Mouse (Mus musculus) layer of hippocampus, adult 8-10 months (tissue): ENCODE results near the gene Pirb. TPM values are rescaled to one million over a fixed set of nuclear protein-coding genes. Genes with fewer than 3 reads are reported as not detected.

Source experiments
- DNase-seq, 2 experiments: peaks; one replicate each; pipeline ENCODE4 v3.0.0; 2022; ENCODE audit warnings: low spot score in 2 of 2
- total RNA-seq, 4 experiments: library from RNA; stranded (reverse); gene quantifications; 2 replicates each; pipeline ENCODE4 v1.2.4; 2022

Gene Pirb
- total RNA-seq, 4 experiments from 2014 or later, result 0.14 to 0.54 (median 0.52) TPM; not detected in 1

GRCm38 (mm10) chr7:3692987-3693808, 27.0 kb downstream of the Pirb start, which contains the start of gene Mboat7:
Mboat7 (minus strand) TSS chr7:3693523.
- peak; percentile 98 for DNase-seq

- no peak for DNase-seq
Observed at GRCm38 (mm10) chr7:3692382-3692986, 27.7 kb downstream of the Pirb start, which contains the start of gene Tsen34. Tsen34 (plus strand) TSS chr7:3692863.

GRCm38 (mm10) chr7:3691919-3692318, 28.3 kb downstream of the Pirb start:
- no peak for DNase-seq

- DNase-seq, result no peak
Observed at GRCm38 (mm10) chr7:3685400-3686187, 34.6 kb downstream of the Pirb start.

- no peak for DNase-seq
Observed at GRCm38 (mm10) chr7:3684698-3685097, 35.5 kb downstream of the Pirb start.

- no peak for DNase-seq
Observed at GRCm38 (mm10) chr7:3683908-3684550, 36.2 kb downstream of the Pirb start.

- DNase-seq, result no peak
Observed at GRCm38 (mm10) chr7:3677342-3677741, 42.8 kb downstream of the Pirb start, which contains the start of gene Tmc4. Tmc4 (minus strand) TSS chr7:3677553.

- DNase-seq, result no peak
Observed at GRCm38 (mm10) chr7:3676371-3676770, 43.8 kb downstream of the Pirb start.

GRCm38 (mm10) chr7:3675228-3675548, 45.0 kb downstream of the Pirb start:
- DNase-seq, result no peak

GRCm38 (mm10) chr7:3674507-3675227, 45.5 kb downstream of the Pirb start:
- DNase-seq, result peak; percentile 62 to 84

- DNase-seq, result no peak
Observed at GRCm38 (mm10) chr7:3666921-3667391, 53.2 kb downstream of the Pirb start.

GRCm38 (mm10) chr7:3665215-3666114, 54.7 kb downstream of the Pirb start, which contains the start of gene Leng1:
Leng1 (minus strand) TSS chr7:3665840.
- peak; percentile 97 for DNase-seq

GRCm38 (mm10) chr7:3664524-3665214, 55.5 kb downstream of the Pirb start:
- DNase-seq, result no peak

Other genes starting within 250 kb of the Pirb start
- under 1 TPM in 2 of 4 experiments, not detected in 2; 0.41 to 0.70 TPM for gene Tarm1, start 217.8 kb downstream of the Pirb start, total RNA-seq
- 1 to 10 TPM in 2 of 4 experiments, under 1 TPM in 2; 0.66 to 1.5 (median 1.1) TPM for gene Oscar, start 104.2 kb downstream of the Pirb start, total RNA-seq
- gene Ndufa3, start 103.0 kb downstream of the Pirb start, total RNA-seq, result 100 to 1,000 TPM; 526 to 633 (median 592) TPM
- 10 to 100 TPM; 36.3 to 53.8 (median 39.7) TPM for gene Tfpt, start 90.5 kb downstream of the Pirb start, total RNA-seq
- 10 to 100 TPM; 50.3 to 53.0 (median 51.0) TPM for gene Prpf31, start 90.4 kb downstream of the Pirb start, total RNA-seq
- 10 to 100 TPM; 49.6 to 68.5 (median 58.8) TPM for gene Cnot3, start 75.1 kb downstream of the Pirb start, total RNA-seq
- 1 to 10 TPM; 4.4 to 6.8 (median 5.5) TPM for gene Leng1, start 54.6 kb downstream of the Pirb start, total RNA-seq
- 10 to 100 TPM in 2 of 4 experiments, 1 to 10 TPM in 2; 6.2 to 12.1 (median 8.8) TPM for gene Tmc4, start 42.8 kb downstream of the Pirb start, total RNA-seq
- 10 to 100 TPM; 81.0 to 88.0 (median 82.8) TPM for gene Tsen34, start 27.5 kb downstream of the Pirb start, total RNA-seq
- gene Mboat7, start 26.9 kb downstream of the Pirb start, total RNA-seq, result 100 to 1,000 TPM; 171 to 178 (median 173) TPM
- gene Rps9, start 16.4 kb downstream of the Pirb start, total RNA-seq, result 100 to 1,000 TPM; 307 to 490 (median 402) TPM
- not detected for gene Gm15448, start 105.3 kb upstream of the Pirb start, total RNA-seq
- under 1 TPM in 1 of 4 experiments, not detected in 3; 0.23 TPM for gene Pira2, start 124.7 kb upstream of the Pirb start, total RNA-seq
- not detected for gene Gm14548, start 177.7 kb upstream of the Pirb start, total RNA-seq
- not detected for gene Lilra6, start 195.1 kb upstream of the Pirb start, total RNA-seq